Comparison of ENCODE assay signal across 25 mouse cellular contexts in genomic region chr12:92926942-92927341, GRCm38 (mm10).
A peak's percentile ranks its signal among the peaks of the same experiment; 100 is the strongest.
DNase-seq lines count a peak whose midpoint lies in the region; ATAC-seq and TF ChIP-seq lines count a peak whose summit lies in the region.
"Had no signal": no experiment of that assay in that cellular context is flagged by ENCODE, and none has a peak within 500 bp of the region (broad histone marks: within the 10 kb centered on the region; RNA-seq: fewer than 3 reads in every experiment).

No protein-coding gene starts in this region.

- H3K9me3 ChIP-seq in forebrain, postnatal 0 days (ENCODE audit: low read length) = no peaks in the 10 kb centered on the region
- H3K9me3 ChIP-seq in forebrain, embryonic 12.5 days = no peaks in the 10 kb centered on the region
- H3K9me3 ChIP-seq in midbrain, embryonic 14.5 days (ENCODE audit: control insufficient read depth, low read length) = no peaks in the 10 kb centered on the region
- H3K9me3 ChIP-seq in midbrain, embryonic 10.5 days (replicated peaks) = no peaks in the 10 kb centered on the region
- H3K9me3 ChIP-seq: embryonic facial prominence, embryonic 13.5 days; heart, embryonic 13.5 days; hindbrain, embryonic 13.5 days; liver, embryonic 15.5 days had no signal

- no peaks in the 10 kb centered on the region for H3K27me3 ChIP-seq in forebrain, postnatal 0 days (ENCODE audit: insufficient read depth, low read length)
- no peaks in the 10 kb centered on the region for H3K27me3 ChIP-seq in forebrain, embryonic 12.5 days
- no peaks in the 10 kb centered on the region for H3K27me3 ChIP-seq in midbrain, embryonic 14.5 days (ENCODE audit: control insufficient read depth, insufficient read depth, low read length)
- H3K27me3 ChIP-seq in midbrain, embryonic 10.5 days (ENCODE audit: low read depth, poor library complexity, severe bottlenecking) = no peaks in the 10 kb centered on the region
- H3K27me3 ChIP-seq: embryonic facial prominence, embryonic 13.5 days; heart, embryonic 13.5 days; hindbrain, embryonic 13.5 days; liver, embryonic 15.5 days had no signal

- no peak overlapping the region for H3K27ac ChIP-seq in forebrain, postnatal 0 days (ENCODE audit: low read depth, low read length)
- H3K27ac ChIP-seq in forebrain, embryonic 12.5 days = no peak overlapping the region
- no peak overlapping the region for H3K27ac ChIP-seq in midbrain, embryonic 14.5 days (replicated peaks; ENCODE audit: low read depth, low read length)
- H3K27ac ChIP-seq in midbrain, embryonic 10.5 days (replicated peaks) = no peak overlapping the region
- H3K27ac ChIP-seq: embryonic facial prominence, embryonic 13.5 days; heart, embryonic 13.5 days; hindbrain, embryonic 13.5 days; liver, embryonic 15.5 days; macrophage; stomach, postnatal 0 days had no signal

- H3K9ac ChIP-seq in forebrain, postnatal 0 days = no peak overlapping the region
- H3K9ac ChIP-seq in forebrain, embryonic 12.5 days = no peak overlapping the region
- no peak overlapping the region for H3K9ac ChIP-seq in midbrain, embryonic 14.5 days (replicated peaks; ENCODE audit: low read length)
- H3K9ac ChIP-seq: embryonic facial prominence, embryonic 13.5 days; heart, embryonic 13.5 days; hindbrain, embryonic 13.5 days; liver, embryonic 15.5 days had no signal

- no peaks in the 10 kb centered on the region for H3K4me1 ChIP-seq in forebrain, postnatal 0 days (ENCODE audit: insufficient read depth)
- no peaks in the 10 kb centered on the region for H3K4me1 ChIP-seq in forebrain, embryonic 12.5 days
- no peaks in the 10 kb centered on the region for H3K4me1 ChIP-seq in midbrain, embryonic 14.5 days (ENCODE audit: control insufficient read depth, insufficient read depth, low read length)
- H3K4me1 ChIP-seq in midbrain, embryonic 10.5 days = no peaks in the 10 kb centered on the region
- H3K4me1 ChIP-seq: embryonic facial prominence, embryonic 13.5 days; heart, embryonic 13.5 days; liver, embryonic 15.5 days had no signal

- no peak overlapping the region for H3K4me2 ChIP-seq in forebrain, postnatal 0 days (ENCODE audit: low read depth)
- no peak overlapping the region for H3K4me2 ChIP-seq in forebrain, embryonic 12.5 days
- H3K4me2 ChIP-seq in midbrain, embryonic 14.5 days (ENCODE audit: low read length) = no peak overlapping the region
- H3K4me2 ChIP-seq: embryonic facial prominence, embryonic 13.5 days; heart, embryonic 13.5 days; hindbrain, embryonic 13.5 days; liver, embryonic 15.5 days had no signal

- peak; percentile 27 to 58 for DNase-seq in cerebellum, postnatal 10 days
- DNase-seq in cerebellum, postnatal 36 days = no peak
- DNase-seq in forebrain, postnatal 0 days = peak; percentile 13
- DNase-seq in midbrain, embryonic 14.5 days = peak; percentile 69
- no peak for DNase-seq in midbrain, embryonic 10.5 days (ENCODE audit: low spot score)
- DNase-seq in brain, embryonic 14.5 days (ENCODE audit: low read depth) = peak; percentile 51
- DNase-seq in adrenal gland, adult 8-10 months = no peak
- DNase-seq: adrenal gland, postnatal 14 days; gastrocnemius, postnatal 25 days; heart, adult 18-20 months; kidney, adult 18-20 months; kidney, postnatal 4 days; liver; right cerebral cortex, postnatal 14 days; thymus, adult 2 months; thymus, postnatal 4 days had no signal

- H3K36me3 ChIP-seq in forebrain, postnatal 0 days (ENCODE audit: insufficient read depth) = no peaks in the 10 kb centered on the region
- H3K36me3 ChIP-seq in forebrain, embryonic 12.5 days (replicated peaks) = no peaks in the 10 kb centered on the region
- no peaks in the 10 kb centered on the region for H3K36me3 ChIP-seq in midbrain, embryonic 14.5 days (ENCODE audit: control insufficient read depth, insufficient read depth, low read length)
- H3K36me3 ChIP-seq in midbrain, embryonic 10.5 days = no peaks in the 10 kb centered on the region
- H3K36me3 ChIP-seq: embryonic facial prominence, embryonic 13.5 days; heart, embryonic 13.5 days; hindbrain, embryonic 13.5 days; liver, embryonic 15.5 days had no signal

- no peak overlapping the region for H3K4me3 ChIP-seq in forebrain, postnatal 0 days (ENCODE audit: low read depth, low read length)
- no peak overlapping the region for H3K4me3 ChIP-seq in forebrain, embryonic 12.5 days (replicated peaks)
- no peak overlapping the region for H3K4me3 ChIP-seq in midbrain, embryonic 14.5 days (replicated peaks; ENCODE audit: low read depth, low read length)
- no peak overlapping the region for H3K4me3 ChIP-seq in midbrain, embryonic 10.5 days
- H3K4me3 ChIP-seq: embryonic facial prominence, embryonic 13.5 days; heart, embryonic 13.5 days; hindbrain, embryonic 13.5 days; liver, embryonic 15.5 days; myocyte had no signal

- no peak for TF ChIP-seq POLR2A in brain, embryonic 14.5 days (IDR thresholded peaks at IDR 0.05; ENCODE audit: borderline replicate concordance, extremely low read depth, insufficient read depth, insufficient read length, poor library complexity, severe bottlenecking)

- ATAC-seq in forebrain, postnatal 0 days = no peak
- no peak for ATAC-seq in forebrain, embryonic 12.5 days (ENCODE audit: low FRiP score)
- no peak for ATAC-seq in midbrain, embryonic 14.5 days (ENCODE audit: low FRiP score, low TSS enrichment)
- ATAC-seq: inflammation-experienced regulatory T-cells, adult 6 months had no signal

- no peak for TF ChIP-seq CTCF in forebrain, postnatal 0 days (IDR thresholded peaks at IDR 0.05; ENCODE audit: low read depth)
- no peak for TF ChIP-seq CTCF in brain, embryonic 14.5 days (IDR thresholded peaks at IDR 0.05; ENCODE audit: borderline replicate concordance, extremely low read depth, insufficient read depth, insufficient read length)

- WGBS in forebrain, postnatal 0 days = 12% methylated on average over 1 of the region's 1 CpGs
- WGBS in forebrain, embryonic 12.5 days = 24% methylated on average over 1 of the region's 1 CpGs
- 12% methylated on average over 1 of the region's 1 CpGs for WGBS in midbrain, embryonic 14.5 days
- 48% methylated on average over 1 of the region's 1 CpGs for WGBS in midbrain, embryonic 10.5 days

Comparison
In these comparisons a context has a peak if more than half of its experiments do, and no peak if none do; other contexts are left out.
1. DNase-seq: peak in cerebellum, postnatal 10 days (2 of 2), forebrain, postnatal 0 days (single experiment), midbrain, embryonic 14.5 days (single experiment) and brain, embryonic 14.5 days (single experiment); none in cerebellum, postnatal 36 days (0 of 2), midbrain, embryonic 10.5 days (single experiment) and adrenal gland, adult 8-10 months (single experiment).